Mouse (Mus musculus): ENCODE measurements around the gene Ptpro.

- no peak for TF ChIP-seq CTCF (conservative IDR thresholded peaks at IDR 0.05; ENCODE audit: low read length)
- no peak for TF ChIP-seq POU5F1 (IDR thresholded peaks at IDR 0.05; ENCODE audit: borderline replicate concordance, low read length)
- no peak for TF ChIP-seq NANOG (IDR thresholded peaks at IDR 0.05; ENCODE audit: borderline replicate concordance, low read length)
Observed at GRCm38 (mm10) chr6:137286376-137286775, 34.3 kb downstream of the Ptpro start.

All from E14TG2a.4 (cell line).